Mouse (Mus musculus): ENCODE results near the gene Man1c1.

GRCm38 (mm10) chr4:134590227-134590926 is 113.7 kb downstream of the Man1c1 start:
- TF ChIP-seq CTCF (IDR thresholded peaks at IDR 0.05; ENCODE audit: extremely low read depth, insufficient read depth, insufficient read length, insufficient replicate concordance) (peak; percentile 47; the same call in 1 of the 2 replicates), POLR2A (IDR thresholded peaks at IDR 0.05; ENCODE audit: low read depth, low read length) (no peak)

Measured in spleen, adult 2 months (tissue).